Mouse (Mus musculus) intestine, postnatal 0 days (tissue): ENCODE measurements around the gene Rnf34. TPM values are rescaled to one million over a fixed set of nuclear protein-coding genes. Genes with fewer than 3 reads are reported as not detected.

Source experiments
- ATAC-seq: fragments of 200-750 bp; cut with Nextera tagmentation; 2 replicates; pipeline ENCODE4 v1.8.0; 2017; ENCODE audit warnings: mild to moderate bottlenecking, moderate TSS enrichment, moderate library complexity
- H3K27ac ChIP-seq: fragments of 300-500 bp; sonication (generic); 2 replicates; pipeline ENCODE4 v1.5.1; 2014; ENCODE audit warnings: mild to moderate bottlenecking, low read depth, low read length, moderate library complexity
- H3K27me3 ChIP-seq: fragments of 300-500 bp; sonication (generic); replicated peaks from 2 replicates; pipeline ENCODE4 v1.6.1; 2014; ENCODE audit warnings: low read length, mixed read lengths; ENCODE audit not compliant: control insufficient read depth, insufficient read depth
- H3K36me3 ChIP-seq: fragments of 300-500 bp; sonication (generic); 2 replicates; pipeline ENCODE4 v1.6.1; 2014; ENCODE audit warnings: mild to moderate bottlenecking, moderate library complexity; ENCODE audit not compliant: control insufficient read depth, insufficient read depth
- H3K4me1 ChIP-seq: fragments of 300-500 bp; sonication (generic); replicated peaks from 2 replicates; pipeline ENCODE4 v1.6.1; 2014; ENCODE audit warnings: antibody characterized with exemption, low read length, mixed read lengths; ENCODE audit not compliant: control insufficient read depth, insufficient read depth
- H3K4me2 ChIP-seq: fragments of 300-500 bp; sonication (generic); replicated peaks from 2 replicates; pipeline ENCODE4 v1.6.1; 2014; ENCODE audit warnings: low read depth, mild to moderate bottlenecking, moderate library complexity
- H3K4me3 ChIP-seq: fragments of 300-500 bp; sonication (generic); 2 replicates; pipeline ENCODE4 v1.5.1; 2014; ENCODE audit warnings: low read depth, low read length
- H3K9ac ChIP-seq: fragments of 300-500 bp; sonication (generic); 2 replicates; pipeline ENCODE4 v1.6.1; 2014; ENCODE audit warnings: mild to moderate bottlenecking, low read depth, low read length
- H3K9me3 ChIP-seq: fragments of 300-500 bp; sonication (generic); 2 replicates; pipeline ENCODE4 v1.6.1; 2016; ENCODE audit warnings: mixed run types; ENCODE audit not compliant: control insufficient read depth
- CTCF ChIP-seq: sonication (generic); IDR thresholded peaks from 2 replicates; pipeline ENCODE4 v1.5.1; 2016; ENCODE audit warnings: low read depth, mild to moderate bottlenecking, control low read depth, antibody characterized with exemption, moderate library complexity
- WGBS: fragments of 180-500 bp; shearing (Covaris S2); extraction: QIAGEN DNeasy Blood & Tissue Kit; methylation state at CpG from one replicate; pipeline ENCODE4 v1.1.7; 2014; 5-methylcytosine and 5-hydroxymethylcytosine counted together
- polyA plus RNA-seq: library from polyadenylated mRNA; unstranded; fragments of >200 nt; fragmentation: Nextera tagmentation; extraction: Ambion mirVana; gene quantifications from 2 replicates; pipeline ENCODE4 v1.2.1, GENCODE M21; 2015

The Rnf34 gene
- 18.3 and 21.0 TPM in 2 replicates for polyA plus RNA-seq

GRCm38 (mm10) chr5:122849521-122850318 is at the start of gene Rnf34:
Rnf34 (plus strand) TSS chr5:122850048.
- H3K4me3 ChIP-seq: peak within 1 kb of the TSS; percentile 78
- no peaks in the 10 kb centered on the region for H3K9me3 ChIP-seq
- WGBS: under 1% methylated on average over 61 of the region's 61 CpGs

DNA sequence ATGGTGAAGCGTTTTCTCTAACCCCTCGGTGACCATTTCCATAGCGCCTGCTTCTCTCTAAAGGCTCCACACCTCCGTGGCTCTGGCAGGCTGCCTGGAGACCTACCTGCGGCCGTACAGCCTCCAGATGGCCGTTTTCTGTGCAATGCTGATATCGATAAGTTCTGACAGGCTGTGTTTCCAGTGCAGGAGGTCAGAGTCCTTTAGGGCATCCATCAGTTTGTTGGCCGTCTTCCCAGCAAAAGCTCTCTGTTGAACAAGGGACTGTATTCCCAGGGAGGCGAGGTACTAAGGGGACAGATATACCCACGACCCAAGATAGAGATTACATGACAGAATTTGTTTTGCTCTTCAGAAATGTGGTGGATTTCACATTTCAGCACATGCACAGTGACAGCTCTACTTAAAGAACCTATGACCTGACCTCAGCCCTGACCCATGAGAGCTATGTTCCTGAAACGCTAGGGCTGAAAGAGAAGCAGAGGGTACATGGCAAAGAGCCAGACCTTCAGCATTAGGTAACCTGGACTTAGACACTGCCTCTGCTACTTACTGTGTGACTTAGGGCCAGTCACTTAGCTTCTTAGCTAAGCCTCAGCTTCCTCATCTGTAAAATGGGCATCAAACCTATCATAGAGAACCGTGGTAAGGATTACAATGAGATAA is 49.4 kb upstream of the Rnf34 start:
- Histone ChIP-seq H3K4me1 (0 out of 2 replicates have a peak, but pooled peaks cover 17% of the 10 kb centered on the region), H3K9me3 (no peaks in the 10 kb centered on the region), H3K27me3 (no peaks in the 10 kb centered on the region), H3K9ac (no peak overlapping the region), H3K27ac (peak overlapping the region; percentile 74), H3K4me2 (0 out of 2 replicates have a peak overlapping the region, but pooled peaks have one; percentile 1), H3K4me3 (no peak overlapping the region), H3K36me3 (peaks cover 62% of the 10 kb centered on the region)
- 53% methylated on average over 13 of the region's 13 CpGs for WGBS
- no peak for ATAC-seq
- no peak for TF ChIP-seq CTCF

More at GRCm38 (mm10) chr5:122849521-122850318, at the start of gene Rnf34:
- Histone ChIP-seq H3K4me2 (peak within 1 kb of the TSS; percentile 90), H3K36me3 (no peaks in the 10 kb centered on the region), H3K27ac (peak within 1 kb of the TSS; percentile 85), H3K4me1 (peaks cover 3% of the 10 kb centered on the region; the same call in 1 of the 2 replicates), H3K27me3 (no peaks in the 10 kb centered on the region), H3K9ac (peak within 1 kb of the TSS; percentile 82)
- no peak for TF ChIP-seq CTCF
- peak; percentile 100 for ATAC-seq

DNA sequence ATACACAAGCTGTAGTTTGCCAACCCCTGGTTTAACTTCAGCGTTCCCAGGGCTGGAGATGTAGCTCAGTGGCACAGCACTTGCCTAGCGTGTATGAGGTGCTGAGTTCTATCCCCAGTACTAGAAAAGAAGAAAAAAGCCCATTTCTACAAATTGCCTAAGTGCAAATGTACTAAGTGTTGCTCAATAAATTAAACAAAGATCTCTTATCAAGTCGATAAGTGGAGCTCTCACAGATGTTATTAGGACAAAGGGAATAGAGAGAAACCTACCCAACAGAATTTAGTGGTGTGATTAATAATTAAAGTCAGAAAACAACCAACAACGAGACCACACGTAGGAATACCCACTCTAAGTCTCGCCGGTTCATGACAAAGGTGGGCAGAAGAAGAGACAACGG is 48.2 kb upstream of the Rnf34 start:
- Histone ChIP-seq H3K9me3 (no peaks in the 10 kb centered on the region), H3K9ac (no peak overlapping the region; the same call in 1 of the 2 replicates), H3K4me3 (no peak overlapping the region), H3K4me2 (0 out of 2 replicates have a peak overlapping the region, but pooled peaks have one; percentile 25), H3K27me3 (no peaks in the 10 kb centered on the region), H3K27ac (peak overlapping the region; percentile 74), H3K4me1 (0 out of 2 replicates have a peak, but pooled peaks cover 17% of the 10 kb centered on the region), H3K36me3 (peaks cover 65% of the 10 kb centered on the region)
- no peak for TF ChIP-seq CTCF
- ATAC-seq: no peak
- 78% methylated on average over 8 of the region's 8 CpGs for WGBS

DNA sequence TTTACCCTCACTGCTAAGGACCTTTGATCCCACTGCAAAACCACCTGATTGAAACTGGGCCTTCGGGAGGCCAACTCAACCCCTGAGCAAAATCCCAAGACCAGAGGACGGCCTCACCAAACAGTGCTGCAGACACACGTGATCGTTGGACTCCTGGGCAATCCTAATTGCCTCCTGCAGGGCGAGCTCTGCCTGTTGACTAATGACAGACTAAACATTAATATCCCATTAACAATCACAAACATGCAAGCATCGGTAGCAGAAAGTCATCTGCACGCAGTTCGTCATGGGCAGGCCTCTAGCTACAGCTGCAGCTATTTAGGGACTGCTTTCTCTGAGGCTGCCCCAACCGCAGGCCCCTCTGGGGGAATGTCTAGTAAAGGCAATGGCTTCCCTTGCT is 47.1 kb upstream of the Rnf34 start:
- no peak overlapping the region for H3K9ac ChIP-seq
- WGBS: 37% methylated on average over 9 of the region's 9 CpGs
- no peak overlapping the region for H3K4me3 ChIP-seq
- 0 out of 2 replicates have a peak, but pooled peaks cover 17% of the 10 kb centered on the region for H3K4me1 ChIP-seq
- H3K36me3 ChIP-seq: peaks cover 70% of the 10 kb centered on the region
- TF ChIP-seq CTCF: peak; percentile 43
- peak overlapping the region; percentile 25; the same call in 1 of the 2 replicates for H3K4me2 ChIP-seq
- ATAC-seq: peak; percentile 73
- H3K27me3 ChIP-seq: no peaks in the 10 kb centered on the region
- peak overlapping the region; percentile 82 for H3K27ac ChIP-seq
- H3K9me3 ChIP-seq: no peaks in the 10 kb centered on the region

- no peak for ATAC-seq
Observed at GRCm38 (mm10) chr5:122805503-122805902, 44.3 kb upstream of the Rnf34 start.

More at GRCm38 (mm10) chr5:122805503-122805902, 44.3 kb upstream of the Rnf34 start:
- WGBS: 64% methylated on average over 3 of the region's 3 CpGs
- Histone ChIP-seq H3K27me3 (no peaks in the 10 kb centered on the region), H3K4me1 (0 out of 2 replicates have a peak, but pooled peaks cover 10% of the 10 kb centered on the region), H3K9me3 (no peaks in the 10 kb centered on the region), H3K4me2 (no peak overlapping the region), H3K36me3 (peaks cover 65% of the 10 kb centered on the region), H3K4me3 (no peak overlapping the region), H3K27ac (no peak overlapping the region), H3K9ac (no peak overlapping the region)
- TF ChIP-seq CTCF: peak; percentile 65
